In genomic region chr7:79808561-79808960, GRCm38 (mm10) we compare ENCODE assay signal across 37 mouse cellular contexts. TPM values are rescaled to one million over a fixed set of nuclear protein-coding genes. Genes with fewer than 3 reads are reported as not detected.
"Had no signal": no experiment of that assay in that cellular context is flagged by ENCODE, and none has a peak within 500 bp of the region (broad histone marks: within the 10 kb centered on the region; RNA-seq: fewer than 3 reads in every experiment).

No protein-coding gene starts in this region.

- ATAC-seq: hindbrain, embryonic 16.5 days; inflammation-experienced regulatory T-cells, adult 6 months; intestine, embryonic 15.5 days; intestine, postnatal 0 days had no signal

- H3K27ac ChIP-seq: gastrocnemius, adult 2 months; heart, embryonic 10.5 days; hindbrain, embryonic 10.5 days; hindbrain, embryonic 12.5 days; hindbrain, embryonic 14.5 days; intestine, embryonic 15.5 days; kidney, embryonic 15.5 days; kidney, postnatal 0 days; layer of hippocampus, adult 2 months; left cerebral cortex, adult 2 months; limb, embryonic 13.5 days; limb, embryonic 15.5 days; liver, embryonic 14.5 days had no signal

- H3K4me2 ChIP-seq: heart, embryonic 12.5 days; hindbrain, embryonic 12.5 days; hindbrain, embryonic 14.5 days; intestine, embryonic 15.5 days; kidney, embryonic 15.5 days; limb, embryonic 13.5 days; limb, embryonic 15.5 days; liver, embryonic 11.5 days had no signal

- H3K9ac ChIP-seq: heart, embryonic 12.5 days; hindbrain, embryonic 12.5 days; hindbrain, embryonic 14.5 days; intestine, embryonic 15.5 days; kidney, embryonic 15.5 days; limb, embryonic 13.5 days; limb, embryonic 15.5 days; liver, embryonic 14.5 days had no signal

- DNase-seq: gastrocnemius, adult 2 months; gastrocnemius, postnatal 10 days; gastrocnemius, postnatal 25 days; heart, adult 18-20 months; heart, postnatal 10 days; heart, postnatal 4 days; kidney, adult 18-20 months; kidney, adult 8-10 months; kidney, postnatal 25 days; kidney, postnatal 4 days; left cerebral cortex, postnatal 4 days; lung, adult 18-20 months had no signal

- H3K4me3 ChIP-seq: gastrocnemius, adult 2 months; heart, embryonic 10.5 days; heart, embryonic 12.5 days; hindbrain, embryonic 10.5 days; hindbrain, embryonic 12.5 days; intestine, embryonic 15.5 days; kidney, embryonic 15.5 days; layer of hippocampus, adult 2 months; left cerebral cortex, adult 2 months; limb, embryonic 13.5 days; limb, embryonic 15.5 days had no signal

- H3K9me3 ChIP-seq: heart, embryonic 10.5 days; heart, embryonic 12.5 days; hindbrain, embryonic 10.5 days; hindbrain, embryonic 12.5 days; intestine, embryonic 15.5 days; kidney, embryonic 15.5 days; limb, embryonic 13.5 days; limb, embryonic 15.5 days had no signal

- H3K36me3 ChIP-seq: heart, embryonic 10.5 days; heart, embryonic 12.5 days; hindbrain, embryonic 10.5 days; hindbrain, embryonic 12.5 days; intestine, embryonic 15.5 days; kidney, embryonic 15.5 days; limb, embryonic 13.5 days; limb, embryonic 15.5 days had no signal

RNA-seq across cellular contexts. Expression of gene Mesp2, which starts 2.0 kb away (rescaled TPM):
- total RNA-seq: gastrocnemius, adult 2 months; gastrocnemius, postnatal 25 days; granulocyte monocyte progenitor cell, adult 5-6 weeks had no signal

RNA-seq across cellular contexts. Expression of gene Mesp1, which starts 15.0 kb away (rescaled TPM):
- total RNA-seq: gastrocnemius, adult 2 months; gastrocnemius, postnatal 10 days; gastrocnemius, postnatal 25 days; gastrocnemius, postnatal 4 days; granulocyte monocyte progenitor cell, adult 5-6 weeks; heart, adult 18-20 months; heart, adult 8-10 months; heart, postnatal 10 days; heart, postnatal 25 days; heart, postnatal 4 days had no signal
- polyA plus RNA-seq: heart, embryonic 12.5 days; heart, embryonic 14.5 days; heart, embryonic 16.5 days; hindbrain, embryonic 10.5 days; hindbrain, embryonic 14.5 days; inflammation-experienced regulatory T-cells, adult 6 months; kidney, embryonic 15.5 days; limb, embryonic 11.5 days; limb, embryonic 13.5 days; liver, embryonic 11.5 days; liver, embryonic 16.5 days had no signal

RNA-seq across cellular contexts. Expression of gene Anpep, which starts 52.3 kb away (rescaled TPM):
- total RNA-seq: granulocyte monocyte progenitor cell, adult 5-6 weeks had no signal
